Mouse (Mus musculus): ENCODE results near the gene Taf5.

DNA sequence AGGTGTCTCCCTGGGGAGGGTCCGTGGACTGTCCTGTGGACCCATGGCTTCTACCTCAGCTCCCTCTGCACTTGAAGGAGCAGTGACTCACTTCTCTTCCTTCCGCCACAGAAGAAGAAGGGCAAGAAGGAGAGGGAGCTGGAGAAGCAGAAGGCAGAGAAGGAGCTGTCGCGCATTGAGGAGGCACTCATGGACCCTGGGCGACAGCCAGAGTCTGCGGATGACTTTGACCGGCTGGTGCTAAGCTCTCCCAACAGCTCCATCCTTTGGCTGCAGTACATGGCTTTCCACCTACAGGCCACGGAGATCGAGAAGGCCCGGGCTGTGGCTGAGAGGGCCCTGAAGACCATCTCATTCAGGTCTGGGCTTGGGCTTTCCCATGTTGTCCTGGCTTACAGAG lies 60.6 kb downstream of the Taf5 start:
- TF ChIP-seq TAL1 (IDR thresholded peaks at IDR 0.05; ENCODE audit: low read length) (no peak), GATA1 (IDR thresholded peaks at IDR 0.05; ENCODE audit: low read length) (no peak)

Measured in erythroblast, embryonic 14.5 days (primary cell).